Mouse (Mus musculus) urinary bladder, postnatal 10 days (tissue): ENCODE results near the gene Frmd4a.

Experiments used
- DNase-seq: peaks from one replicate; pipeline ENCODE4 v3.0.0; 2022; ENCODE audit warnings: low spot score

Frmd4a gene

GRCm38 (mm10) chr2:4527094-4527493, 509.6 kb downstream of the Frmd4a start:
- DNase-seq, result no peak

- DNase-seq, result no peak
These were observed 511.8 kb downstream of the Frmd4a start for GRCm38 (mm10) chr2:4529254-4529729.

- no peak for DNase-seq
These were observed 514.1 kb downstream of the Frmd4a start for GRCm38 (mm10) chr2:4531533-4532197.

GRCm38 (mm10) chr2:4532198-4532568, 514.7 kb downstream of the Frmd4a start:
- no peak for DNase-seq

GRCm38 (mm10) chr2:4532945-4533344, 515.4 kb downstream of the Frmd4a start:
- no peak for DNase-seq

GRCm38 (mm10) chr2:4535187-4535864, 517.8 kb downstream of the Frmd4a start:
- no peak for DNase-seq

- no peak for DNase-seq
These were observed 523.8 kb downstream of the Frmd4a start for GRCm38 (mm10) chr2:4541330-4541729.

- no peak for DNase-seq
These were observed 524.5 kb downstream of the Frmd4a start for GRCm38 (mm10) chr2:4541844-4542628.

- no peak for DNase-seq
These were observed 525.3 kb downstream of the Frmd4a start for GRCm38 (mm10) chr2:4542629-4543416.

- DNase-seq, result no peak
These were observed 525.9 kb downstream of the Frmd4a start for GRCm38 (mm10) chr2:4543417-4543775.

GRCm38 (mm10) chr2:4544360-4544759, 526.8 kb downstream of the Frmd4a start:
- DNase-seq, result no peak

GRCm38 (mm10) chr2:4545261-4545660, 527.7 kb downstream of the Frmd4a start:
- DNase-seq, result no peak

- DNase-seq, result no peak
These were observed 529.6 kb downstream of the Frmd4a start for GRCm38 (mm10) chr2:4547003-4547662.

GRCm38 (mm10) chr2:4549271-4549670, 531.8 kb downstream of the Frmd4a start:
- DNase-seq, result no peak

GRCm38 (mm10) chr2:4550017-4550763, 532.7 kb downstream of the Frmd4a start:
- DNase-seq, result no peak

- no peak for DNase-seq
These were observed 533.9 kb downstream of the Frmd4a start for GRCm38 (mm10) chr2:4551438-4551837.

- no peak for DNase-seq
These were observed 534.3 kb downstream of the Frmd4a start for GRCm38 (mm10) chr2:4551866-4552265.

GRCm38 (mm10) chr2:4552486-4552885, 535.0 kb downstream of the Frmd4a start:
- DNase-seq, result no peak

- DNase-seq, result no peak
These were observed 537.7 kb downstream of the Frmd4a start for GRCm38 (mm10) chr2:4555221-4555631.

- DNase-seq, result no peak
These were observed 538.7 kb downstream of the Frmd4a start for GRCm38 (mm10) chr2:4556188-4556587.

GRCm38 (mm10) chr2:4557028-4557427, 539.5 kb downstream of the Frmd4a start:
- DNase-seq, result no peak
